Mouse (Mus musculus) embryo, embryonic 11.5 days (tissue): ENCODE measurements at regions not wholly inside any gene's neighbourhood (a gene's known extent, or its start where the extent isn't known, plus 50 kb on each side); places are given as distances from the start of the nearest gene placed in this dataset.

ENCODE experiments used
- DNase-seq: peaks from one replicate; pipeline ENCODE4 v3.0.0-alpha.2; 2012; ENCODE audit warnings: low read depth, low spot score

DNA sequence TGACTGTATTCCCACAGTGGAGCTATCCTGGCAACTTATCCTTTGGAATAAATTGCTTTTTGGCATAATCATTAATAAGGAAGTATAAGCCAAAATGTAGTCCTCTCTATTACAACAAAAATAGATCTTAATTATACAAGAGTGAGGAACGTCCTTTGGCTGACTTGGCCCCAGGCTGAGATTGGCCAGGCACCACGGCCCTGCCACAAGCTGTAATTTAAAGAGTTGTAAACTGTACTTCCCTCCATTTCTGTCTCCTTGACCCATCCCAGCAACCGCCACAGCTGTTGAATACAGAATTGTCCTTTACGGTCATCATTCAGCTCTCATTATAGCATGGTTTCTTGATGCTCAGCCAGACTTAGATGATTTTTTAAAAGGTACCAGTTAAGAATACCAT lies 119.6 kb upstream of the Smad1 start:
- DNase-seq, result no peak

DNA sequence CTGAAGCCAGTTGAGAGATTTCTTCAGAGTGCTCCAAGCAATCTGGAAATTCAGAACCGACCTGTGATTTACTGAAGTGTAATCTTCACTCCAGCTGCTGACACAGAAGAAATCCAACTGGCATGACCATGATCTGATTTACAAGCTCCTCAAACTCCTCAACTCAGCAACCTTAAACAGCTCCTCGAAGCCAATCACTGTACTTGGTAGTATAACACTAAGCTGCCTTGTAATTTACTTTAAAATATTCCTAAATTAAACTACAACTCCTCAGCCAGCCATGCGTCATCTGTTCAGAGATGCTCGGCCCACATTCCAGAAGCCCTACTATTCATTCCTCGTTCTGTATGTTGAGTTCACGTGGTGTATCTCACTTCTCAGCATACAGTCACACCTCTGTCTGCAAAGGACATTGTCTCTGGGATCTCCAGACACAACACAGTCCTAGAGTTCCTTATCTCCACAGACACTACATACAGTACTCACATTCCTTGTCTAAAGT lies 116.0 kb upstream of the Smad1 start:
- DNase-seq, result no peak

DNA sequence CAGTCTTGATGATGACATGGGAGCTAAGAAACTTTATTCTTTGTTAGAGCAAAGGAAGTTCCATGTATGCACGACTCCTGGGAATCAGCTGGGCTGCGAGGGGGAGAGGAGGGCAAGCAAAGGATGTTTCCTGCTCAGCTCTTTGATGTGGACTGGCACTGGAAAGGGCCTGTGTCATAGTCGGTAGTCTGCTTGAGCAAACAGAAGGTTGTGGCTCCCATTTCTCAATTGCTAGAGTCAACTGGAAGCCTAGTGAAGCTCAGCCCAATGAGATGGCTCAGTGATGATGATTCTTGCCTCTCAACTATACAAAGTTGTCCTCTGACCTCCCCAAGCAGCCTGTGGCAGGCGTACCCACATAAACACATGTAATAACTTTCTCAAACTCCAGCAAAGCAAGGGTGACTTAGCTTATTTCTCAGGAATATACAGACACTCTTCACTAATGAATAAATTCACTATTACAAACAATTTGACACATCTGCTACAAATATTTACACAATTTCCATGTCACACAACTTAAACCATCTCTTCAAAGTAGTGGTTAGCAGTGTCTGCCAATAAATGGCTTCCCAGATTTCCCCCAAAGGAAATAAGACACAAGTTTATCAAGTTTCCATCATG lies 115.4 kb upstream of the Smad1 start:
- no peak for DNase-seq

DNA sequence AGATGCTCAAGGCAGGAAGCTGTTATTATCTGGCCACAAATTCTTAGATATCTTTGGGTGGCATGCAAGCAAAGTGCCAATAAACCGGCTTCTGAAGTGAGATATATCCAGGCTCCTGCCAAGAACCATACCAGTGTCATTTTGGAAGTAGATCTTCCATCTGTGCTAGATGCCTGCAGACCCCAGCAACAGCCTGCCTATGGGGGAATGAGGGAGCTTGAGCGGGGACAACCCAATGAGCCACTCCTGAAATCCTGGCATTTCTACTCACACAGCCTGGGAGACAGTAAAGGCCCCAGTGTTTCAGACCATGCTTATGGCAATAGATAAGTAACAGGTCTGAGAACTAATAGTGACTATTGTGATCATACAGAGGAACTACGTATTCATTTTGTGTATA lies 109.3 kb upstream of the Smad1 start:
- no peak for DNase-seq

DNA sequence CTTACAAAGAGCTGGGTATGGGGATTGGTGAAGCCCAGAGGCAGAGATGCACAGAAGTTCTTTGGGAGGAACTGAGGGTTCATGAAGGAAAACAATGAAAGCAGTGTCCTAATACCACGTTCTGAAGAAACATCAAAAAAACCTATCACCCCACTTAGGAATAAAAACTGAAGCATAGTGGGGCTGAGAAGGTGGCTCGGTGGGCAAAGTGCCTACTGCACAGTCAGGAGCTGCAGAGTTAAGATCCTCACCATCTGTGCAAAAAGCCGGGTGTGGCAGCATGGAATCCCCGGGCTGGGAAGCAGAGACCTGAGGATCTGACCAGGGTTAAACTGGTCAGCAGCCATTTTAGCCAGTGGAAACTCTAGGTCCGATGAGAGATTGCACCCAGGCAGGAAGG lies 106.1 kb upstream of the Smad1 start:
- no peak for DNase-seq

DNA sequence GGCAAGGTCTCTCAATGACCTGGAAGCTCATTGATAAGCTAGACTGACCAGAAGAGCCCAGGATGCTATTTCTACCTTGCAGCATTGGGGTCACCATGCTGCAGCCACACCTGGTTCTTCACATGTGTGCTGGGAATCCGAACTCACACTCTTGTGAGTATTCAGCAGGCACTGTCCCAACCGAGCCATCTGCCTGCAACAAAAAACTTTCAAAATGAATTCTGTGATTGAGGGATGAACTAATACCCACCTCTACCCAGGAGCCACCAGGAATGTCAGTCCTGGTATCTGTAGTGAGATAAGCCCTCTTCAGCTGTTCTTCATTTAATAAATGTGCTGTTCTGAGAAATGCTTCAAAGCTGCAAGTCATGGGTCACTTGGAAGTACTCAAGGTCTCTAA lies 104.6 kb upstream of the Smad1 start:
- no peak for DNase-seq

DNA sequence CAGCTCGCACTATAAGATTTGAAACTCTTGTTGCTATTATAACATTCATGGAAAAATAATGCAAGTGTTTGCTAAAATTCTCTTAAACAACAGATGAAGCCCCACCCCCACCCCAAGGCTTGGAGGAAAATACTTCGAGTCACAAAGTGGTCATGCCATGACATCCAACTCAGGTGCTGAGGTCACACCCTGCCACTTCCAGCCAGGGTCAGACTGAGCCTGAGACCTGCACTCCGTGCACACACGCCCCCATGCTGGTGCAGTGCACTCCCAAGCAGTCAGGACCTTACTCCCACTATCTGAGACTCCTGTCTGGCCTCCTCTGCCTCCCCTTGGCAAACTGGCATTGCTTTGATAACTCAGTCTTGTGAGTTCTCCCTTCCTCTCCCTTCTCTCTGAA lies 102.7 kb upstream of the Smad1 start:
- no peak for DNase-seq

DNA sequence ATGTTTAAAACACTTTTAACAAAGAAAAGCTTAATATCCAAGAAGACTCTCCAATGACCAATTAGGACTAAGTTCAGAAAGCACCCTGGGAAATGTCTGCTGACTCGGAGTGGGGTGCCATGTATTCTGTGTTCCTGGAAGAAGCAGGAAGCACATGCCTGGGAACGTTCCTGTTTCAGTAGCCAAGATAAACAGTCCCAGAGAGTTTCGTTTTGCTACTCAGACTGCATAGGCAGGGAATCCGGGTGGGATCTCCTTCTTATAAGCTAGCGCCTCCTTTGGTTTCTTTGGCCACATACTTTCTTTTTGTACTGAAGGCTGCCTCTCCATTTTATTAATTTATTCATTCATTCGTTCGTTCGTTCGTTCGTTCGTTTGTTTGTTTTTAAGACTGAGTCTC lies 101.9 kb upstream of the Smad1 start:
- DNase-seq, result no peak

DNA sequence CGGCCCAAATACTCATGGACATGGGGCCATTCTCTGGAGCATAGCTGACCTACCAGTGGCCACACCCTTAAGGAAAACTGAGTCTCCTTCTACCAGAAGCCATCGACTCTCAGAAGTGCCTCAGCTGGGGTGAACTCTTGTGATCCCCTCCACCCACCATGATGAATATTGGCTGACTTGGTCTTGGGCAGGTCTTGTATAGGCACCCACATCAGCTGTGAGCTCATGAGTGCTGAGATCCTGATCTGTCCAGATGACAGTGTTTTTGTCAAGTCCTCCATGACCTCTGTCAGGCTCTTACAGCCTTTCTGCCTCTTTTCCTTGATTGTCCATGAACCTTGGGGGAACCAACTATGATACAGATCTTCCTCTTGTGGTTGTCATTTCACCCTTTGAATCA lies 99.9 kb upstream of the Smad1 start:
- no peak for DNase-seq

DNA sequence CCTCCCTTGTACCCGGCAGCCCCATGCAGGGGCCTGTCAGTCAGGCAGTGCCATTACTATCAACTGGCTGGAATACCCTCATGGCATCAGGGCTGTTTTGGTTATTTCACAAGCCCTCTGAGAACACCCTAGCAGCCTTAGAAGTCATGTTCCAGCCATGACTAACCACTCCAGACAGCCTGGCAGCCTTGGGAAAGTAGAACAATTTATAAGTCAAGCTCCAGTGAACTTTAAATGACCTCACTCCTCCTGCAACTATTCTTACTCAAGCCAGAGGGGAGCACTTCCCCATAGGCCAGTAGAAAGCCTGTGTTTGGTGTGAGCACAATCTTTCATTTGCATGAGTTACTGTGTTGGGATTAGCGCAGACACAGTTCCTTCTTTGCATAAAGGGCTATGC lies 99.3 kb upstream of the Smad1 start:
- no peak for DNase-seq

DNA sequence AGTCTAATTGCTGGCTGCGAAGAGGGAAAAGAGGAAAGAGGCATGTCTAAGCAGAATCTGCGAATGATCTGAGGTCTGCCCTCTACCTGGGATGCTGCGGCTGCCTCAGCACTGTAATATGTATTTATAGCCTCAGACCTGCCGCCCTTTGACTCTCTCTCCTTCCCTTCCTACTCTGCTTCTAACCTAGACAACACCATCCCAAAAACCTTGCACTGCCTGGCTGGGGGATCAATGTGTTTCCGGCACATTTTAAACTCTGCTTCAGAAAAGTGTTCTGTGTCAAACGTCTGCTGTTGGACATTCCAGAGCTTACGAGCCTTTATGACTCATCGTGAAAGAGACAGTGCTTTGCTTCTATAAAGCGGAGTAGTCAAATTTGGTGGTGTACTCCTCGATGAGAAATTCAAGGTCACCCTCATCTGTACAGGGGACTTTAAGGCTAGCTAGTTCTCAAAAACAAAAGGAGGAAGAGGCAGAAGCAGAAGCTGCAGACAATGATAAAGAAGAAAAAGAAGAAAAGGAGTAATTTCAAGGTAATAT lies 91.9 kb upstream of the Smad1 start:
- no peak for DNase-seq

DNA sequence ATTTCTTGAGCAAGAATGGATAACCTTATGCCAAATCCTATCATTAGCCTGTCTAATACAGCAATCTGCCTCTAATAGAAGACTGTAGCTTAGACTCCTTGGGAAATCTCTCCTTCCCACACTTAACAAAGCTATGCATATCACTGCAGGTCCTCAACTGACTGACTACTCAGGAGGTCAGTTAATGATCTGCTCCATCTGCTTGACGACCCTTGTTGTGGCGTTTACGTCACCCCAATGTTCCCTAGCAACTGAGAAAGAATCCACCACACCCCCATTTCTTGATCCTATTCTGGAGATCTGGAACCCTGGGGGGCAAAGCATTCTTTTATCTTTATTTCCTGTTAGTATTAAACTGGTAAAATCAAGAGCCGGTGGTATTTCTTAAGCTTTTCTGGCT lies 91.4 kb upstream of the Smad1 start:
- DNase-seq, result no peak

DNA sequence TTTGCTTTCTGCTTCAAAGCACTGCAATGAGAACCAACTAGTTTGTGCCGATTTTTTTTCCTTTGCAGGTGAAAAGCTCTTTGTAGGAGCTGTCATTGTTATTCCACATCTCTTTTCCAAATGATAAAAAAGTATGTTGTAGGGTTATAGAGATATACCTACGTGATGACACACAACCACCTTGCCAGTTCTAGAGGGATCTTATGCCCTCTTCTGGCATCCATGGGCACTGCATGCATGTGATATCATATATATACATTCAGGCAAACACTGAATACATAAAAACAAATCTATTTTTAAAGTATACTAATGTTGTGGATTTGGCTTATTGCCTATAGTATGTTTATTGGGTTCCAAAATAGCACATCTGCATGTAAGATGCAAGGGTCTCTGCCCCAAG lies 89.5 kb upstream of the Smad1 start:
- no peak for DNase-seq

DNA sequence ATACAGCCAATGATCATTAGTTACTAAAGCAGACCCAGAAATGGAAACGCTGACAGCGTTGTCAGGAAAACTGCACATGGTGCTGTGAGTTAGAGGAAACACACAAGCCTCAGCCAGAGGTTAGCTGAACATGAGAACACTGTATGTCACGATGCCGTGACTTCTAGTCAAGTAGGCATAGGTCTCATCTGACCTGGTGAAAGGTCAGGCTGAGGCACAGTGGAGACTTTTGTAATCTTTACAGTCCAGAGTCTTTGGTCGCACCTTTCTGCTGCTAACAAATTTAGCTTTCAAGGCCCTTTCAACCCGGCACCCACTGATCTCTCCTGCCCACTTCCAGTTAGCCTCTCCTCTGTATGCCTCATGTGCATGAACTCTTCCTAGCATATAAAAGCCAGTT lies 88.3 kb upstream of the Smad1 start:
- no peak for DNase-seq

DNA sequence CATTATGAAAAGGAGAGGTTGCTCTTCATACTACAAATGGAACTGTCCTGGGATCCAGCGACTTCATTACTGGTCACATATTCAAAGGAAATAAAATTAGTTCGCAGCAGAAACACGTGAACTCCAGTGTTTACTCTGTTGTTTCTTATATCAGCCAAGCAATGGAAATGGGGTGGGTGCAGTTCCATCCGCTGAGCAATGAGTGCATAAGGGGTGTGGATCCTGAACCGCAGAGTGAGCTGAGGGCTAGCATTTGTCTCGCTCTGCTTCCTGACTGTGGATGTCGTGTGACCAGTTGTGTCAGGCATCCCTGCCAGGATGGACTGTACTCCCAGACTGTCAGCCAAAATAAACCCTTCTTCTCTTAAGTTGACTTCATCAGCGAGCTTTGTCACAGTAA lies 80.0 kb upstream of the Smad1 start:
- DNase-seq, result no peak

DNA sequence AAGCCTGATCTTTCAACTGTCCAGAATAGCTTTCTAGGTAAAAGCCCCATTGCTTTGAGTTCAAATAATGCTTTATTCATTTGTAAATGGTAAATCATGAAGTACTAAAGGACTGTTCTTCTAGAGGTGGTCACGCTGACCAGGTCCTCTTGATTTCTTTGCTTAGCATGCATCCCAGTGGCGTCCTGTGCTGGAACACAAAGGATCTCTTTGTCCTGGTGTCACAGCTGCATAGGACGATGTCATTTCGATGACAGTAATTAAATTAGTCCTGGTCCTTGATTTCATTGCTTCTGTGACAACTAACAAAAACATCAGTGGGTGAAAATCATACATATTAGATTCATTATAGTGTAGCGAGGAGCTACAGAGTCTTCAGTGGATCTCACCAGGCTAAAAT lies 76.7 kb upstream of the Smad1 start:
- DNase-seq, result no peak

DNA sequence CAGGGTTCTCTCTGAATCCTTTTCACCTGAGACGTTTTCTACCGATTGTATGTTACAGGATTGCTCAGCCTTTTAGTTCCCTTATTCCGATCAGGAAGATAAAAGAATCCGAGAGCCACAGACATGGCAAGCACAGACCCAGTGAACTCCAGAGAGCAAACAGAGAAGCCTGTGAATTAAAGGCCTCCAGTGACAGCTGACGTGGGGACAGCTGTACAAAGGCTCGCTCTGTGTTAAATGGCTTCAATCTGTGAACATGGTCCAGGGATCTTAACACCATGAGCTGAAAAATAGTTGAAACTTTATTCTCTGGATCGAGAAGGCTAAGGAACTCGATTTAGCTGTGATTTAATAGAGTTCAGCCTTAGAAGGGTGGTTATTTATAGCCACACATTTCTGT lies 75.4 kb upstream of the Smad1 start:
- DNase-seq, result no peak

DNA sequence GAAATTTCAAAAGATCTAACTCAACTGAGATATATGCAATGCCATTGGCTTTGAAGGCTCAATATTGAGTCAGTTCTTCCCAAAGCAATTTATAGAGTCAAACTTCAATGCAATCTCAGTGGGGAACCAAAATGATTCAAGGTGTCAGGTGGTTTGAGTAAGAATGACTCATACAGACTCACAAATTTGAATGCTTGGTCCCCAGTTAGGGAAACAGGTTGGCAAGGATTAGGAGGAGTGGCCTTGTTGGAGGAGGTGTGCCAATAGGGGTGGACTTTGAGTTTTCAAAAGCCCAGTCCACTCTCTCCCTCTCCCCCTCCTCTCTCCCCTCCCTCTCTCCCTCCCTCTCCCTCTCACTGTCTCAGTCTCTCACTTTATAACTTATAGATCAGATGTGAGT lies 52.8 kb upstream of the Smad1 start:
- DNase-seq, result no peak

DNA sequence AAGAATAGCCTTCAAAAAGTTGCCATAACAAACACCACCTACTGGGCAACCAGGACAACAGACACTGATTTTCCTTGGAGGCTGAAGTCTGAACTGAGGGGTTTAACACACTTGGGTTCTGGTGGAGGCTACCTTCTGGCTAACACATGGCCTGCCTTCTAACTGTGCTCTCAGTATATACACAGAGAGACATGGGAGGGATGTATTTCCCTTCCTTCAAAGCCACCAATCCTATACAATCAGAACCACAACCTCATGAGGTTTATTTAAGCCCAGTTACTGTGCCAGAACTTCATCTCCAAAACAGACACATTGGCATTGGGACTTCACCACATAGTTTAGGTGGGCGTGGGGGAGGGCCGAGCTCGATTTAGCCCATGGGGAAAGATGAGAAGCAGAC lies 50.1 kb upstream of the Smad1 start:
- DNase-seq, result no peak
